Mouse (Mus musculus) ovary, adult 2 months (tissue): ENCODE results near the gene Cyp26b1. TPM values are rescaled to one million over a fixed set of nuclear protein-coding genes. Genes with fewer than 3 reads are reported as not detected.

ENCODE experiments used
- polyA plus RNA-seq: library from polyadenylated mRNA; depleted of rRNA; stranded (reverse); fragments of >200 nt; gene quantifications from 2 replicates; pipeline ENCODE4 v1.2.3, GENCODE M21; 2012; rRNA removed

Cyp26b1 gene
- polyA plus RNA-seq, result 2.3 and 2.4 TPM in 2 replicates

DNA sequence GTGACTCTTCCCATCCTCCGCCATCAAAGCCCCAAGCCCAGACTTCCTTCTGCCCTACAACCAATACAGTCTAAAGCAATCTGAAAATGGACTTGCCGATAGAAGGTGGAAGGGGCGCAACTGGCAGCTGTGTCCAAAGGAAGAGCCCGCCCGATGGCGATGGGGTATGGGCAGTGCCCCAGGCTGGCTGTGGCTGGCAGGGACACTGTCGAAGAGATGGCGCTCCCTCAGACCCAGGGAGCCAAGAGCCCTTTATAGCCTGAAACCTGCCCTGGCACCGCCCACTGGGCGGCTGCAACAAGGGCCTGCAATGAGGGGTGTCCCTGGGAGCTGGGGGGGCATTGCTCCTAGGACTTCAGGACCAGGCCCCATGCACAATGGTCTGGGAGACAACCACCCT is at the start of gene Cyp26b1:
Gene Cyp26b1, minus strand, starts transcription at position 216 of the 400 bp plus-strand sequence.

